Mouse (Mus musculus) 3134 (cell line): ENCODE measurements around the gene Gm47996.

Experiments used
- DNase-seq: peaks from one replicate; pipeline ENCODE4 v3.0.0-alpha.2; 2011; ENCODE audit warnings: low spot score; ENCODE audit not compliant: insufficient read length; ENCODE audit errors: extremely low read depth

Gm47996 gene

GRCm38 (mm10) chr1:151244761-151245160 is 34.8 kb downstream of the Gm47996 start:
- no peak for DNase-seq

GRCm38 (mm10) chr1:151245165-151245564 is 35.2 kb downstream of the Gm47996 start:
- DNase-seq, result no peak

DNA sequence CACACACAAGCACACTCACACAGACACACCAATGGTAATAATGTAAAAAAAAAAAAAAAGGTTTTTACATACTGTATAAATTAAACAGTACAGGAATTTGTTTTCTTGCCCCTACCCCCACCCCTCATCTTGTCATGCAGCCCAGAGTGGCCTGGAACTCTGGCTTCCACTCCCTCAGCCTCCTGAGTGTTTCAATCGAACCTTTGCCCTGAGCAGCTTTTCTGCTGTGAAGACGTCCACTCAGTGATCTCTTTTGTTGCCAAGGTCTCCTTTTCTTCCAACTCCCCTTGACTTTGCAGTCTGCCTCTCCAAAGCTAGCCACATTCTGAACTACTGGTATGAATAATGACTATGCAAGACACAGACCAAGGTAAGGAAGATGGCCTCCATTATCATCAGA is 35.9 kb downstream of the Gm47996 start:
- no peak for DNase-seq

DNA sequence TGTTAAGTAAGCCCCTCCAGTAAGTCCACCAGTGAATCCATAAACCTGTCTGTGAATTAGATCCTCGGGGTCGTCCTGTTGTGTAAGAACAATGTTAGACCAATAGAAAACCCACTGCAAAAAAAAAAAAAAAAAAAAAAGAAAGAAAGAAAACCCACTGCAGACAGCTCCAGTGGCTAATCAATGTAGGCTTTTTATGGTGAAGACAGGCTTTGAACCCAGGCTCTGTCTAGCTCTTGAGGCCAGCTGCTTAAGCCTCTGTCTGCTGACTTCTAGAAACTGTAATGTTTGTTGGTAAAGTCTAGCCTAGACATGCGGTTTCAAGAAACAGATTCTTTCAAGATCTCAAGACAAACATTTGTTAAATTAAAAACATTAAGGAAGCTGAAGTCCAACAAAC is 40.2 kb downstream of the Gm47996 start:
- no peak for DNase-seq

DNA sequence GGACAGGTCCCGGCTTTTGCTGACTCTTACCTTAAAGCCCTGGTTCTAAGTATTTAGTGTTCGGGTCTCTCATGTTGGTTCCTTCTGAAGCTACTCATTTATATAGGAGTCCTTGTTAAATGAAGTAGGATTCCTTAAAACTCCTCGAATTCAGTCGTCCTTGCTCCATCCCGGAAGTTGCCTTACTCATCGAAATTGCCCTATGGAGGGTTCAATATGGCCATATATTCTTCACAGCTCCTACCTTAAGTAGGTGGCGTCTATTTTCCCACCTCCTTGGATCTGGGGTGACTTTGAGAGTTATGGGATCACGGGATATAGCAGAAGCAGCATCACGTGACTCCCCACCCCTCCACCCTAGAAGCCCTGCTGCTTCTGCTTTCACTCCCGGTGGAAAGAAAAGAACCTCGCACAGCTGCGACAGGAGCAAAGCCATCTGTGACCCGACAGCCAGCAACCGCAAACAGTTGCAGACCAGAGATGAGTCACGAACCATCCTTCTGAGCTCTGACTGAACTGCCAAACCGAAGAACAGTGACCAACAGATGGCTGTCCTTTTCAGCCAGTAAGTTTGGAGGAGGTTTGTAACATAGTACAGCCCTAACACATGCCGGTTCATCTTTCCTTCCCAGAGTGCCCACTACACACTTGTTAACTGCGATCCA is 40.7 kb downstream of the Gm47996 start:
- DNase-seq, result peak; percentile 87

- DNase-seq, result no peak
Observed at GRCm38 (mm10) chr1:151251194-151252010, 41.5 kb downstream of the Gm47996 start.

- DNase-seq, result no peak
Observed at GRCm38 (mm10) chr1:151255422-151255821, 45.5 kb downstream of the Gm47996 start.

GRCm38 (mm10) chr1:151258090-151258954 is 48.4 kb downstream of the Gm47996 start:
- no peak for DNase-seq

GRCm38 (mm10) chr1:151259061-151259460 is 49.1 kb downstream of the Gm47996 start:
- no peak for DNase-seq
